Mouse (Mus musculus) myocyte (in vitro differentiated cells): ENCODE measurements around the gene Noxo1. TPM values are rescaled to one million over a fixed set of nuclear protein-coding genes. Genes with fewer than 3 reads are reported as not detected.

Source experiments
- H3K27me3 ChIP-seq: one replicate; pipeline ENCODE4 v1.6.1; 2011; ENCODE audit not compliant: control insufficient read depth, insufficient read depth, insufficient read length
- H3K36me3 ChIP-seq: one replicate; pipeline ENCODE4 v1.6.1; 2011; ENCODE audit not compliant: control insufficient read depth, insufficient read depth
- H3K4me2 ChIP-seq: one replicate; pipeline ENCODE4 v1.6.1; 2011; ENCODE audit warnings: low read depth, control low read depth
- H3K4me3 ChIP-seq: one replicate; pipeline ENCODE4 v1.5.1; 2011; ENCODE audit warnings: mild to moderate bottlenecking, control low read depth, moderate library complexity
- H3K79me2 ChIP-seq: one replicate; pipeline ENCODE4 v1.6.1; 2011; ENCODE audit not compliant: control insufficient read depth, insufficient read depth
- H3ac ChIP-seq: one replicate; pipeline ENCODE4 v1.6.1; 2011; ENCODE audit not compliant: control insufficient read depth, insufficient read length
- CEBPB ChIP-seq: IDR thresholded peaks from 2 replicates; pipeline ENCODE4 v1.6.1; 2011; ENCODE audit warnings: mild to moderate bottlenecking, moderate library complexity; ENCODE audit not compliant: poor library complexity, insufficient read depth, severe bottlenecking
- E2F4 ChIP-seq: IDR thresholded peaks from one replicate; pipeline ENCODE4 v1.6.1; 2011; ENCODE audit warnings: mild to moderate bottlenecking, control low read depth, moderate library complexity; ENCODE audit not compliant: insufficient read depth
- MAX ChIP-seq: IDR thresholded peaks from one replicate; pipeline ENCODE4 v1.6.1; 2011; ENCODE audit warnings: low read depth, mild to moderate bottlenecking, control low read depth
- MYOD1 ChIP-seq, 3 experiments: IDR thresholded peaks; one replicate each; pipeline ENCODE4 v1.6.1; 2011; ENCODE audit warnings: control low read depth in 2 of 3, low read depth in 2 of 3, mild to moderate bottlenecking in 2 of 3, moderate library complexity in 1 of 3; ENCODE audit not compliant: insufficient read length in 2 of 3, control insufficient read depth in 1 of 3
- MYOG ChIP-seq, 3 experiments: IDR thresholded peaks; one replicate each; pipeline ENCODE4 v1.6.1; 2011; ENCODE audit warnings: control low read depth in 2 of 3, low read depth in 2 of 3, mild to moderate bottlenecking in 2 of 3; ENCODE audit not compliant: insufficient read length in 2 of 3, control insufficient read depth in 1 of 3, insufficient read depth in 1 of 3
- POLR2A ChIP-seq: IDR thresholded peaks from one replicate; pipeline ENCODE4 v1.6.1; 2011; ENCODE audit warnings: low read depth, mild to moderate bottlenecking, control low read depth, moderate library complexity; ENCODE audit not compliant: insufficient read length
- POLR2AphosphoS2 ChIP-seq: IDR thresholded peaks from one replicate; pipeline ENCODE4 v1.6.1; 2011; ENCODE audit warnings: low read depth, control low read depth; ENCODE audit not compliant: insufficient read length
- REST ChIP-seq: IDR thresholded peaks from one replicate; pipeline ENCODE4 v1.6.1; 2011; ENCODE audit warnings: mild to moderate bottlenecking, control low read depth, moderate library complexity; ENCODE audit not compliant: insufficient read depth, insufficient read length
- SRF ChIP-seq: IDR thresholded peaks from one replicate; pipeline ENCODE4 v1.6.1; 2011; ENCODE audit warnings: low read depth; ENCODE audit not compliant: control insufficient read depth, insufficient read length
- TCF12 ChIP-seq: IDR thresholded peaks from one replicate; pipeline ENCODE4 v1.6.1; 2011; ENCODE audit warnings: mild to moderate bottlenecking, control low read depth; ENCODE audit not compliant: poor library complexity, insufficient read depth, severe bottlenecking
- TCF3 ChIP-seq: IDR thresholded peaks from one replicate; pipeline ENCODE4 v1.6.1; 2011; ENCODE audit warnings: low read depth, control low read depth; ENCODE audit not compliant: insufficient read length
- USF1 ChIP-seq: IDR thresholded peaks from one replicate; pipeline ENCODE4 v1.6.1; 2011; ENCODE audit warnings: low read depth, mild to moderate bottlenecking, control low read depth, moderate library complexity
- polyA plus RNA-seq: library from polyadenylated mRNA; unstranded; fragments of >200 nt; fragmentation: generic; extraction: Trizol; gene quantifications from one replicate; pipeline ENCODE4 v1.2.1, GENCODE M21; 2012; ENCODE audit warnings: missing spikeins

Noxo1 gene
- polyA plus RNA-seq, 1 experiment: 0.54 TPM

- Histone ChIP-seq H3K36me3 (peaks cover 11% of the 10 kb centered on the region), H3K27me3 (no peaks in the 10 kb centered on the region), H3K4me3 (peak overlapping the region; percentile 77), H3K4me2 (peak overlapping the region; percentile 95), H3K79me2 (peaks cover 40% of the 10 kb centered on the region), H3ac (no peak overlapping the region)
- peak; percentile 77 for TF ChIP-seq POLR2AphosphoS2
- no peak for TF ChIP-seq REST
- TF ChIP-seq POLR2A: peak; percentile 46
Observed at GRCm38 (mm10) chr17:24722220-24722924, 26.3 kb downstream of the Noxo1 start.

GRCm38 (mm10) chr17:24723122-24723880 is 27.3 kb downstream of the Noxo1 start:
- Histone ChIP-seq H3K4me3 (peak overlapping the region; percentile 77), H3K27me3 (no peaks in the 10 kb centered on the region), H3K79me2 (peaks cover 40% of the 10 kb centered on the region), H3ac (peak overlapping the region; percentile 21), H3K36me3 (peaks cover 11% of the 10 kb centered on the region), H3K4me2 (peak overlapping the region; percentile 95)
- TF ChIP-seq TCF3: no peak
- TF ChIP-seq E2F4: no peak
- no peak for TF ChIP-seq MYOD1 (IDR thresholded peaks at IDR 0.05; ENCODE audit: control insufficient read depth in 1 of 3, insufficient read length in 2 of 3, low read depth in 2 of 3)
- no peak for TF ChIP-seq USF1
- no peak for TF ChIP-seq POLR2AphosphoS2
- no peak for TF ChIP-seq POLR2A
- no peak for TF ChIP-seq CEBPB
- TF ChIP-seq MYOG (IDR thresholded peaks at IDR 0.05; ENCODE audit: control insufficient read depth in 1 of 3, insufficient read depth in 1 of 3, insufficient read length in 2 of 3, low read depth in 2 of 3): no peak
- no peak for TF ChIP-seq TCF12
- TF ChIP-seq MAX: no peak

DNA sequence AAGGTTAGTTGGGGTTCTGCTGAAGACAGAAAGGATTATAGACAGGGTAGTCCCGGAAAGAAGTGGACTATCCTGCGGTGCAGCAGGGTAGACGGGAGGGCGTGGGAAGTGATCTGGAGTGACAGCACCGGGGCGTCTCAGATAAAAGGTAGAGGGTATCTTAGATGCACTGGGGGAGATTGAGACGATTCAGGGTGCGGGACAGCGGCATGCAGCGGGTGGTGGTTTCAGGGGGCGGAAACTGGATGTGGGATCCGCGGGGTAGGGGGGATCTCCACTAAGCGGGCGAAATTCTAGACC is 27.8 kb downstream of the Noxo1 start:
- Histone ChIP-seq H3K27me3 (no peaks in the 10 kb centered on the region), H3K36me3 (peaks cover 11% of the 10 kb centered on the region), H3K79me2 (peaks cover 35% of the 10 kb centered on the region), H3ac (peak overlapping the region; percentile 21), H3K4me3 (peak overlapping the region; percentile 77), H3K4me2 (peak overlapping the region; percentile 95)
- TF ChIP-seq USF1: no peak
- TF ChIP-seq MYOG (IDR thresholded peaks at IDR 0.05; ENCODE audit: control insufficient read depth in 1 of 3, insufficient read depth in 1 of 3, insufficient read length in 2 of 3, low read depth in 2 of 3): no peak
- TF ChIP-seq TCF12: no peak
- no peak for TF ChIP-seq MYOD1 (IDR thresholded peaks at IDR 0.05; ENCODE audit: control insufficient read depth in 1 of 3, insufficient read length in 2 of 3, low read depth in 2 of 3)
- TF ChIP-seq E2F4: no peak
- TF ChIP-seq SRF: no peak
- no peak for TF ChIP-seq POLR2A
- TF ChIP-seq POLR2AphosphoS2: no peak
- TF ChIP-seq TCF3: no peak

- H3K4me3 ChIP-seq: peak within 1 kb of the TSS; percentile 77
- H3ac ChIP-seq: peak within 1 kb of the TSS; percentile 21
- H3K27me3 ChIP-seq: no peaks in the 10 kb centered on the region
- peak within 1 kb of the TSS; percentile 95 for H3K4me2 ChIP-seq
- TF ChIP-seq MYOD1 (IDR thresholded peaks at IDR 0.05; ENCODE audit: control insufficient read depth in 1 of 3, insufficient read length in 2 of 3, low read depth in 2 of 3): peak in 2 of 3 experiments; percentile 40 to 64
- TF ChIP-seq MAX: no peak
- no peak for TF ChIP-seq E2F4
- TF ChIP-seq REST: no peak
- peak; percentile 94 for TF ChIP-seq POLR2A
- TF ChIP-seq TCF3: no peak
- no peak for TF ChIP-seq USF1
- peak; percentile 46 for TF ChIP-seq SRF
- TF ChIP-seq CEBPB: no peak
- peak; percentile 95 for TF ChIP-seq POLR2AphosphoS2
- TF ChIP-seq TCF12: no peak
- peak in 2 of 3 experiments; percentile 28 to 49 for TF ChIP-seq MYOG (IDR thresholded peaks at IDR 0.05; ENCODE audit: control insufficient read depth in 1 of 3, insufficient read depth in 1 of 3, insufficient read length in 2 of 3, low read depth in 2 of 3)
- peaks cover 32% of the 10 kb centered on the region for H3K79me2 ChIP-seq
- peaks cover 11% of the 10 kb centered on the region for H3K36me3 ChIP-seq
Observed at GRCm38 (mm10) chr17:24724184-24724583, 28.1 kb downstream of the Noxo1 start, which contains the start of gene Ndufb10. TSS of gene Ndufb10 (minus strand) at chr17:24724478.
